Mouse (Mus musculus) C2C12 (cell line): Measurements from ENCODE around the gene Mgll.

Source experiments
- CTCF ChIP-seq: IDR thresholded peaks from one replicate; pipeline ENCODE4 v1.5.1; 2011; ENCODE audit not compliant: control insufficient read depth, insufficient read depth, insufficient read length
- MAX ChIP-seq: IDR thresholded peaks from one replicate; pipeline ENCODE4 v1.6.1; 2011; ENCODE audit warnings: mild to moderate bottlenecking, control low read depth
- MYOD1 ChIP-seq: IDR thresholded peaks from one replicate; pipeline ENCODE4 v1.6.1; 2011; ENCODE audit warnings: low read depth; ENCODE audit not compliant: control insufficient read depth, insufficient read length
- MYOG ChIP-seq: IDR thresholded peaks from one replicate; pipeline ENCODE4 v1.6.1; 2011; ENCODE audit not compliant: control insufficient read depth, insufficient read length; ENCODE audit errors: extremely low read depth
- USF1 ChIP-seq: IDR thresholded peaks from one replicate; pipeline ENCODE4 v1.6.1; 2011; ENCODE audit warnings: low read depth, mild to moderate bottlenecking, control low read depth, moderate library complexity

GRCm38 (mm10) chr6:88854509-88854908 lies 130.3 kb downstream of the Mgll start:
- no peak for TF ChIP-seq CTCF
- TF ChIP-seq MAX = no peak
- TF ChIP-seq USF1 = no peak
- TF ChIP-seq MYOG = no peak
- TF ChIP-seq MYOD1 = no peak
